ENCODE assay signal across 23 mouse cellular contexts in genomic region chr1:189801303-189801702, GRCm38 (mm10).
DNase-seq lines count a peak whose midpoint lies in the region; ATAC-seq and TF ChIP-seq lines count a peak whose summit lies in the region.
"Had no signal": no experiment of that assay in that cellular context is flagged by ENCODE, and none has a peak within 500 bp of the region (broad histone marks: within the 10 kb centered on the region; RNA-seq: fewer than 3 reads in every experiment).

No protein-coding gene starts in this region.

- TF ChIP-seq CTCF in liver, postnatal 0 days (IDR thresholded peaks at IDR 0.05; ENCODE audit: low read depth), result no peak
- no peak for TF ChIP-seq CTCF in left cerebral cortex, adult 2 months (IDR thresholded peaks at IDR 0.05)

- no peak overlapping the region for H3K4me2 ChIP-seq in liver, postnatal 0 days (ENCODE audit: low read depth, low read length)
- no peak overlapping the region for H3K4me2 ChIP-seq in forebrain, embryonic 11.5 days (ENCODE audit: low read depth, low read length, severe bottlenecking)
- H3K4me2 ChIP-seq: embryonic facial prominence, embryonic 15.5 days; forebrain, embryonic 12.5 days; hindbrain, embryonic 13.5 days had no signal

- H3K36me3 ChIP-seq in liver, postnatal 0 days (replicated peaks; ENCODE audit: insufficient read depth, low read length), result no peaks in the 10 kb centered on the region
- H3K36me3 ChIP-seq in forebrain, embryonic 11.5 days (ENCODE audit: control insufficient read depth, insufficient read depth, low read length), result no peaks in the 10 kb centered on the region
- H3K36me3 ChIP-seq: forebrain, embryonic 12.5 days; hindbrain, embryonic 13.5 days had no signal

- no peaks in the 10 kb centered on the region for H3K27me3 ChIP-seq in liver, postnatal 0 days (ENCODE audit: insufficient read depth, low read length)
- H3K27me3 ChIP-seq in forebrain, embryonic 11.5 days (ENCODE audit: control insufficient read depth, insufficient read depth, low read length), result peaks cover 29% of the 10 kb centered on the region
- H3K27me3 ChIP-seq: embryonic facial prominence, embryonic 15.5 days; hindbrain, embryonic 13.5 days had no signal

- TF ChIP-seq EP300 in liver, postnatal 0 days (IDR thresholded peaks at IDR 0.05; ENCODE audit: low read depth), result no peak

- ATAC-seq in liver, postnatal 0 days, result peak; percentile 58
- peak; percentile 67 for ATAC-seq in neutrophil, adult 5-6 weeks (ENCODE audit: extremely low read depth, insufficient number of reproducible peaks, low FRiP score, poor library complexity, severe bottlenecking)
- ATAC-seq in forebrain, embryonic 11.5 days (replicated peaks; ENCODE audit: low FRiP score), result no peak
- ATAC-seq: CD4-positive, CD25-positive, alpha-beta regulatory T cell, adult 4 months; forebrain, embryonic 16.5 days had no signal

- H3K9me3 ChIP-seq in liver, postnatal 0 days (ENCODE audit: low read length), result no peaks in the 10 kb centered on the region
- H3K9me3 ChIP-seq in forebrain, embryonic 11.5 days (ENCODE audit: control insufficient read depth, low read length), result no peaks in the 10 kb centered on the region
- H3K9me3 ChIP-seq: embryonic facial prominence, embryonic 15.5 days; forebrain, embryonic 12.5 days; heart, embryonic 10.5 days; hindbrain, embryonic 13.5 days had no signal

- 74% methylated on average over 4 of the region's 4 CpGs for WGBS in liver, postnatal 0 days (ENCODE audit: insufficient replicate concordance)
- 91% methylated on average over 4 of the region's 4 CpGs for WGBS in forebrain, embryonic 11.5 days

- H3K27ac ChIP-seq in liver, postnatal 0 days (ENCODE audit: low read depth), result no peak overlapping the region
- H3K27ac ChIP-seq in left cerebral cortex, adult 2 months, result no peak overlapping the region
- no peak overlapping the region for H3K27ac ChIP-seq in forebrain, embryonic 11.5 days (ENCODE audit: low read depth, low read length)
- H3K27ac ChIP-seq: forebrain, embryonic 12.5 days; heart, embryonic 10.5 days; hindbrain, embryonic 13.5 days had no signal

- peaks cover 17% of the 10 kb centered on the region for H3K4me1 ChIP-seq in liver, postnatal 0 days (ENCODE audit: insufficient read depth)
- peaks cover 5% of the 10 kb centered on the region; the same call in 1 of the 2 replicates for H3K4me1 ChIP-seq in forebrain, embryonic 11.5 days (replicated peaks; ENCODE audit: control insufficient read depth, insufficient read depth, low read length)

- no peak overlapping the region for H3K9ac ChIP-seq in liver, postnatal 0 days (replicated peaks)
- H3K9ac ChIP-seq in forebrain, embryonic 11.5 days (ENCODE audit: low read length), result no peak overlapping the region
- H3K9ac ChIP-seq: embryonic facial prominence, embryonic 15.5 days; forebrain, embryonic 12.5 days; hindbrain, embryonic 13.5 days had no signal

- DNase-seq in liver, postnatal 0 days, result peak; percentile 21
- DNase-seq in liver, result no peak
- DNase-seq in spleen, postnatal 14 days (ENCODE audit: low spot score in 2 of 2), result peak; percentile 13 to 14
- no peak for DNase-seq in left cerebral cortex, adult 2 months (ENCODE audit: extremely low spot score in 1 of 2, low spot score in 2 of 2)
- DNase-seq in retina, embryonic 14.5 days (ENCODE audit: low spot score), result no peak
- no peak for DNase-seq in forebrain, embryonic 11.5 days (ENCODE audit: low spot score)
- DNase-seq: adrenal gland, postnatal 25 days; cerebellum, adult 11 months; cerebellum, adult 8-10 months; cerebellum, postnatal 14 days; embryo, embryonic 11 days; gastrocnemius, postnatal 10 days; heart, adult 18-20 months; heart, postnatal 10 days; heart, postnatal 4 days had no signal

- no peak overlapping the region for H3K4me3 ChIP-seq in liver, postnatal 0 days (ENCODE audit: low read depth, low read length)
- H3K4me3 ChIP-seq in left cerebral cortex, adult 2 months, result no peak overlapping the region
- H3K4me3 ChIP-seq in forebrain, embryonic 11.5 days (ENCODE audit: low read depth, low read length), result no peak overlapping the region
- H3K4me3 ChIP-seq: embryonic facial prominence, embryonic 15.5 days; erythroblast, embryonic 14.5 days; forebrain, embryonic 12.5 days; heart, embryonic 10.5 days; hindbrain, embryonic 13.5 days had no signal

- intact Hi-C loops in left cerebral cortex, adult 2 months (cut with DNase I), result no loop called here

Comparison
In these comparisons a context has a peak if more than half of its experiments do, and no peak if none do; other contexts are left out.
1. DNase-seq: peak in liver, postnatal 0 days (single experiment) and spleen, postnatal 14 days (2 of 2); none in liver (single experiment), left cerebral cortex, adult 2 months (0 of 2), retina, embryonic 14.5 days (single experiment) and forebrain, embryonic 11.5 days (single experiment).